Mouse (Mus musculus) kidney, postnatal 36 days (tissue): ENCODE measurements at regions not wholly inside any gene's neighbourhood (a gene's known extent, or its start where the extent isn't known, plus 50 kb on each side); places are given as distances from the start of the nearest gene placed in this dataset.

ENCODE experiments used
- DNase-seq, 2 experiments: peaks; one replicate each; pipeline ENCODE4 v3.0.0; 2021 to 2022; ENCODE audit warnings: mixed read lengths in 2 of 2

DNA sequence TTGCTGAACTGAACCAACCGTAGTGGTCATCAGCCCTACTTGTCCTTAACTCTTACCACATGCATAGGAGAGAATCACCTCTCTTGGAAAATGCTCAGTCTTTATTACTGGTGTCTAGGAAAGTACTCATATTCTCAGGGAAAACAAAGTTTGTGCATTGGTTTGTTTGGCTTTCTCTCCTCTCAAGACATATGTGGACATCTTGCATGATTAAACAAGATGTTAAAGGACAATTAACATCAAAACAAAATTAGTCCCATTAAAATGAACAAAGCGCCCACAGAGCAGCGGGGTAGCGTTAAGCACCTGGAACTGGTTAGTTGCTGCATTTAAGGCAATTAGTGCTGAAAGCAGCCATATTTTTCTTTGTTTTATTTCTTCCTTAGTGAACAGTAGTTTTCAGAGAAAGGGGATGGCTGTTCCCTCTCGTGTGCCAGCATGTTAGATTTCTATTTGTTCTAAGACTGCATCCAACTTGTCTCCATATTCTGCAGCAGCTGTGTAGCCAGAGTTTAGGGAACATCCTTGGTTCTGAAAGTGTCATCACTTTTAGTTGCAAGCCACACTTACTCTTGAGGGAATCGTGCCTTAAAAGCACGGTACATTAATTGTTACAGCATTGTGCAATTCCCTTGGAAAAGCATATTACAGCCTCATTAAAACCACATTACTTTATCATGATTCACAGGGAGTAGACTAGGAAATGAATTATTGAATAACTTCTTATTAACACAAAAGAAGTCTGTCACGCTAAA is 137.7 kb downstream of the Ube2u start:
- DNase-seq = no peak

- no peak for DNase-seq
These were observed 138.4 kb downstream of the Ube2u start for GRCm38 (mm10) chr4:100616916-100617488.

DNA sequence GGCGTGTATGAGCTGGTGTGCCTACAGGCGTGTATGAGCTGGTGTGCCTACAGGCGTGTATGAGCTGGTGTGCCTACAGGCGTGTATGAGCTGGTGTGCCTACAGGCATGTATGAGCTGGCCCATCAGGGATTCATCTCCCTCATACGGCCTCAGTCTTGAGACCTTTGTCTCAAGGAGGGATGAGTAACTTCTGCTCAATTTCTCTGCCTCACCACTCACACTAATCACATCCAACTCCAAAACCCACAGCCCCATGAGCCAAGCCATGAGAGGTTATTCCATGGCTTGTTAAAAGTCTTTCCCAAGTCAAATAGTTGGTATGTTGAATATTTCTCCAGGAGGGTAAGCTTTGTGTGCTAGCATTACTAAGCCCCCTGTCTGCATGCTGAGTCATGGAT is 146.0 kb downstream of the Ube2u start:
- no peak for DNase-seq

DNA sequence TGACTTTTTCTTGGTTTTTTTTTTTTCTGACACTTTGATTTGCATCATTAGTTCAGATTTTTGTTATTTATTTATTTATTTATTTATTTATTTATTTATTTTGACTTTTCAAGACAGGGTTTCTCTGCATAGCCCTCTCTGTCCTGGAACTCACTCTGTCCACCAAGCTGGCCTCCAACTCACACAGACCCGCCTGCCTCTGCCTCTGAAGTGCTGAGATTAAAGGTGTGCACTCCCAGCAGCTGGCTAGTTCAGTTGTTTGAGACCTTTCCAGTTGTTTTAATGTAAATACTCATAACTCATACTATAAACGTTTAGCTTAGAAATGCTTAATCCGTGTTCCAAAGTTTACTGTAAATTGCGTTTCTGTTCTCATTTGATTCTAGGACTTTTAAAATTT is 147.9 kb downstream of the Ube2u start:
- no peak for DNase-seq

DNA sequence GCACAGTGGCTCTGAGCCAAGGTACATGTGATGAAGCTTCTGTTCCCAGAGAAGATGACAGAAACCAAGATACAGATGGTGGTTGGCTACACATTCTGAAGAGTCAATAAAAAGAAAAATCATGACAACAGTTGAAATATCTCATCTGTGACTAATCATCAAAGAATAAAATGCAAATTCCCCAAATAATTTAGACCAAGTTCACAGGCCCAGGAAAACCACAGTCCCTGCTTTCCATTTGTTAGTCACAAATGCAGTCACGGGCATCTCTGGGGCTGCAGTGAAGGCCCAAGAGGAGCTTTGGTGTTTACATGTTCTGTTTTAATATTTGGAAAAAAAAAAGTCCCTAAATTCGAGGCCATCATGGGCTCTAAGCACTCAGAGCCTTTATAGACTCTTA is 142.1 kb upstream of the Cachd1 start:
- DNase-seq = no peak

GRCm38 (mm10) chr4:100637597-100637996 is 138.9 kb upstream of the Cachd1 start:
- DNase-seq = no peak

- DNase-seq = no peak
These were observed 115.3 kb upstream of the Cachd1 start for GRCm38 (mm10) chr4:100661154-100661553.

GRCm38 (mm10) chr4:100664619-100665264 is 111.7 kb upstream of the Cachd1 start:
- no peak for DNase-seq

DNA sequence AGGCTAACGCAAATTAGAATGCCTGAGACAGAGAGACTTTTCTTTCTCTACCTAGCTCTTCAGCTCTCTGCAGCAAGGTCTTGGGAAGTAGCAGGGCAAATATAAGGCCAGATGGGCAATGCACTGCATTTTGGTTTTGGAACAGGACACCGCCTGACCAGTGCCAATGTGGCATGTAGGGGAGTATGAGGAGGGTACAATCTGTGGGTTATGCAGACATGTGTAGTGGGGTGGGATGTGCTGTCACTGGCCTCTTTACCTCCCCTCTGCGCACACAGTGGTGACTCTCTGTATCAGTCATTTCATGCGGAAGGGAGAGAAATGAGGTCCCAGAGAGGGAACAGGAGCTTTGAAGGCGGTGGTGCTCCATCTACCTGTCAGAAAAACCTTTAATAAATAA is 105.9 kb upstream of the Cachd1 start:
- DNase-seq = no peak

DNA sequence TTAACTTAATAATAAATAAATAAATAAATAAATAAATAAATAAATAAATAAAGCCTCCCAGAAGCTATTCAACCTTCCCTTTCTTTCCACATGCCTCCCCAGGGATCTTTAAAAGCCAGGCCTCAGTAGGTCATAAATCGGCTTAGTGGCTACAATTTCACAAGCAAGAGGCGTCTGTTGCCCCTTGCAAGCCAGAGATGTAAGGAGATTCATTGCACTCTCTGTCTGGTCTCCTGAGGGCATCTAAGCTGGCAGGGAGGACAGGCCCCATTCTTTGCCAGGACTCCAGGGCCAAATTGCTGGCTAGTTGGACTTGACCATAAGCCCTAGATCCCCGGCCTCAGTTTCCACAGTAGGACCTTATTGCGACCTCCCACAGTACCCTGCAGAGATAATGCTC is 101.6 kb upstream of the Cachd1 start:
- DNase-seq = no peak

DNA sequence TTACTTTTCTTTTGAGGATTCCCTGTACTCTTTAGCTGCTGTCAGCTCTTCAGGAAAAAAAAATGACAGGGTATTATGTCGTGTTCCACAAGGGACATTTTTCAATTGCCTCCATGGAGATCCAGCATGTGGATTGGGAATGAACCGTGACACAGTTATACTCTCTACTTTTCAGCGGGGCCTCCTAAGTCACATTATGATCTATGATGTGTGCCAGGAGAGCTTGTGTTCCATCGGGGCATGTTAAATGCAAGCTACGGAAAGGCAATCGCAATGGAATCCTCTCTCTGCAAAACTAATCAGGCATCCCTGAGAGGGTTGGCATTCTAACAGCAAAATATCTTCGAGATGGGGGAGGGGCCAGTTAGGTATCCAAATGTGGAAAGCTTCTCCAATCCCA is 92.7 kb upstream of the Cachd1 start:
- no peak for DNase-seq

DNA sequence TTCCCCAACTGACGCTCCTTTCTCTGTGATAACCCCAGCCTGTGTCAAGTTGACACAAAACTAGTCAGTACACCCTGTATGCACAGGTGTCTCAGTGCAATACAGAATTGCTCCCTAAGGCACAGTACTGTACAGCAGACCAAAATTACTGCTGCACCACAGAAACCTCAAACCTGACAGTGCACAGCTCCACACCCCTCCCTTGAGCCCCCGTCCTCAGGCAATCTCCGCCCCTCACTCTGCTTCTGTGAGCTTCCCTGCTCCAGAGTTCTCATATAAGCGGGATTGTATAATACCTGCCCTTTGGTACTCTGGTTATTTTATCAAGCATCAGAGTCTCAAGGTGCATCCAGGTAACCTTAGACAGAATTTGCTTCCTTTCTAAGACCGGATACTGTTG is 76.5 kb upstream of the Cachd1 start:
- DNase-seq = no peak

DNA sequence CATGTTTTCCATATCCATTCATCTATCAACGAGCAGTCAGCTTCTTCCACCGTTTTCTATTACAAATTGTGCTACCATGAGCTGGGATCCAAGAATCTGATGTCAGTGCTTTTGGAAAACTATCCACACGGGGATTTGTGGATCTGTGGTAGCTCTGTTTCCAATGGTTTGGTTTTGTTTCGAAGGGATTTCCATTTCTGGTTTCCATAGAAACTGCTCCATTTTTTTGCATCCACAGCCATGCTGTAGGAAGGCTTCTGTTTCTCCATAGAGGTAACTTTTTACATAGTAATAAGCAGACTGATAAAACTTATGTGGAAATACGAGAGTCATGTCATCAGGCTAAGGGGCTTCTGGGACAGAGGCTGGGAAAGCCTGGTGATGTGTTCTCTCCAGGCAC is 76.1 kb upstream of the Cachd1 start:
- DNase-seq = no peak

DNA sequence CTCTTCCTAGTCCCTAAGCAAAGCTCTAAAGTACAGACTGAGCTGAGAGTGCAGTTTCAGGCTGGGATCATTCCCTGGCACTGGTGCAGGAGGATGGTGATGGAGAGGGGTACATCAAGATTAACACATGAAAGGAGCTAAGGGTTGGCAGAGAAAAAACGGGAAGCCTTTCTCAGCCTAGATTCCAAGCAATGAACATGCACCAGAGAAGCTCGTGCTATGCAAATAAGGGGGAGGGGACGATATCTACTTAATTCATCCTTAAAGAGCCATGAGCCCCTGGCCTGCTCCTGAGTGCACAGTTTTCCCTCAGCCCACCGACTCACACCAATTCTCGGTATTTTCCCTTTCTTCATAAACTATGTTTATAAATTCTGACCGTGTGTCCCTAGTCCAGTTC is 70.5 kb upstream of the Cachd1 start:
- DNase-seq = no peak

GRCm38 (mm10) chr4:100707125-100707524 is 69.3 kb upstream of the Cachd1 start:
- no peak for DNase-seq

GRCm38 (mm10) chr4:100708247-100708646 is 68.2 kb upstream of the Cachd1 start:
- peak in 1 of 2 experiments; percentile 14 for DNase-seq

- no peak for DNase-seq
These were observed 62.2 kb upstream of the Cachd1 start for GRCm38 (mm10) chr4:100714240-100714639.

GRCm38 (mm10) chr4:100717601-100718000 is 58.9 kb upstream of the Cachd1 start:
- DNase-seq = no peak

- DNase-seq = peak; percentile 66 to 91
These were observed 53.9 kb upstream of the Cachd1 start for GRCm38 (mm10) chr4:100722532-100722931.

- DNase-seq = no peak
These were observed 53.4 kb upstream of the Cachd1 start for GRCm38 (mm10) chr4:100723053-100723452.

DNA sequence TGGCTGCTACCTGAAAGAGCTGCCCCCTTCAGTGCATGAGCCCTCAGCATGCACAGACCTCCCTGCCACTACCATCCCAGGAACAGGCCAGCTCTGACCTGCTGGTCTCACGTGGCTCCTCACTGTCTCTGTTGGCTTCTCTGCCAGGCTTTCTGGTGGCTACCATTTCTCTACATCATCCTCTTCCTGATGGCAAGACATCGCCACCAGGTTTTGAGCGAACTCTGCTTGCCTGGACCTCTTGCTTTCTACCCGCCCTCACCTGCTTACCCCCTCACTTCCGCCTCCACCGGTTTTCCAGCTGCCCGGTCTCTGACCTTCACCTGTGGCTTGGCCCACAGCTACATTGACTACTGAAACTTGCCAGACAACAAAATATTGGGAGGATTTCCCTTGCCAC is 50.7 kb upstream of the Cachd1 start:
- DNase-seq = no peak

DNA sequence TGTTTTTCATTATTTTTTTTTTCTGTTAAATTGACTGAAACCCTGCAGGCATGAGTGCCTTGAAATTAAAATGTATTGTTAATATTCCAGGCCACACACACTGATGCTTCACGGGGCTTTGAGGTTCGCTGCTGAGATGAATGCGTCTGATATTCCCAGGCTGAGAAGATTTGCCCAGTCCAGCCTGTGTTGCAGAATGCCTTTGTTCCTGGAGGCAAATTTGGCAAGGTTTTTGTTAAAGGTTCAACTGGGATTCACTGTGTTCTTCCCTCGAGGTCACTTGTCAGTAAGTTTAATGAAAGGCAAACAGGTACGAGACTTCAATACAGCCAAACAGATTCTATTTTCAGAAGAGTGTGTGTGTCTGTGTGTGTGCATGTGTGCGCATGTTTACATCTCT is 50.0 kb upstream of the Cachd1 start:
- no peak for DNase-seq
